Mouse (Mus musculus): Measurements from ENCODE around the gene Eid1.

DNA sequence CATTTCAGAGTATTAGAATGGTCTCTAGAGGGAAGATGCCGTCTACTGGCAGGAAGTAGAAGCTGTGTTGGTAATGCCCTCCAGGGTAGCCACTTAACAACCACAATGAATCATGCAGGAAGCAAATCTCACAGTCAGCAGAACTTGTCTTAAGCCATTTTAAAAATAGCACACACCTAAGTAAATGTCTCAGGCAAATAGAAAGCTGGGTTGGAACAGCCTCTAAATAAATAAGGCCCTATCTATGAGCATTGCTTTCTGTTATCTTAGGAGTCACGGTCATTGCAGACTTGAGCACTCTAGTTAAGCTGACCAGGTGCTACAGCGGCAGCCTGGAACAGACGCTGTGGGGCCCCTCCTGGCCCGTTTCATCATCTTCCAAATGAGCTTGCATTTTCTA lies 5.7 kb upstream of the Eid1 start:
- TF ChIP-seq POLR2A (IDR thresholded peaks at IDR 0.05; ENCODE audit: borderline replicate concordance, control insufficient read depth, low read depth, low read length) (no peak), CTCF (IDR thresholded peaks at IDR 0.05; ENCODE audit: control insufficient read depth, insufficient read depth, low read length) (no peak)
